Mouse (Mus musculus): Measurements from ENCODE around the gene Shisa6. TPM values are rescaled to one million over a fixed set of nuclear protein-coding genes. Genes with fewer than 3 reads are reported as not detected.

Shisa6 gene
- polyA plus RNA-seq, 1 experiment from 2014 or later, result 0.51 TPM

DNA sequence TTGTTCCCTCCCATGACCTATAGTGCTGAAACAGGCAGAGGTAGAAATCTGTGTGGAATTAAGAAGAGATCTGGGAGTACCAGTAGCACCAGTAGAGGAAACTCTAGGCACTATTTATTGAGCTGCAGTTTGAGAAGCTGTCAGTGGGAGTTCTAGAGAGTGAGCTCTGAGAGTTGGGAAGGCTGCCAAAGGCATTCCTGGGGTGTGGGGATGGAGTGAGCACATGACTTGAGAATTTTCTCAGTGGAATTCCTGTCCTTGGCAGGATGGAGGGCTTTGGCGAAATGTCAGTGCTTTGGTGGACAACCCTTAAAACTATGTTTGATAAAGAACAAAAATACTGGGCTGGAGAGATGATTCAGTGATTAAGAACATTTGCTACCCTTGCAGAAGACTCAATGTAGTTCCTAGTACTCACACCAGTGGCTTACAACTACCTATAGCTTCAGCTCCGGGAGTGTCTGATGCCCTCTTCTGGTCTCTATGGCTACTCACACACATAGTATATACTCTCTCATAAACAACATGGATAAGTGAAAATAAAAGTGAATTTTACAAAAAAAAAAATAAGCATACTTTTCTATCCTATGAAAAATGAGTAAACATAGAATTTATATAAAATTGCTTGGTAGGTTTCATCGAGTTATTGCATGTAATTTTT is 337.0 kb downstream of the Shisa6 start:
- Histone ChIP-seq H3K36me3 (no peaks in the 10 kb centered on the region), H3K4me2 (replicated peaks) (no peak overlapping the region), H3K4me1 (no peaks in the 10 kb centered on the region), H3K9ac (no peak overlapping the region), H3K9me3 (no peaks in the 10 kb centered on the region), H3K27me3 (no peaks in the 10 kb centered on the region), H3K4me3 (no peak overlapping the region), H3K27ac (no peak overlapping the region)
- ATAC-seq (ENCODE audit: low FRiP score, low read depth), result peak; percentile 54; the same call in 1 of the 2 replicates
- WGBS, result 79% methylated on average over 3 of the region's 3 CpGs

- H3K4me1 ChIP-seq, result no peaks in the 10 kb centered on the region
- no peak overlapping the region for H3K27ac ChIP-seq
- ATAC-seq (ENCODE audit: low FRiP score, low read depth), result no peak
- no peak overlapping the region for H3K9ac ChIP-seq
- H3K4me3 ChIP-seq, result no peak overlapping the region
- H3K9me3 ChIP-seq, result no peaks in the 10 kb centered on the region
- H3K27me3 ChIP-seq, result no peaks in the 10 kb centered on the region
- no peaks in the 10 kb centered on the region for H3K36me3 ChIP-seq
- 89% methylated on average over 2 of the region's 2 CpGs for WGBS
- H3K4me2 ChIP-seq (replicated peaks), result no peak overlapping the region
Observed at GRCm38 (mm10) chr11:66188146-66188545, 337.6 kb downstream of the Shisa6 start.

GRCm38 (mm10) chr11:66177781-66178180 is 348.0 kb downstream of the Shisa6 start:
- no peak overlapping the region for H3K4me3 ChIP-seq
- 80% methylated on average over 2 of the region's 2 CpGs for WGBS
- no peaks in the 10 kb centered on the region for H3K36me3 ChIP-seq
- no peaks in the 10 kb centered on the region for H3K4me1 ChIP-seq
- H3K9me3 ChIP-seq, result peaks cover 5% of the 10 kb centered on the region; the same call in 1 of the 2 replicates
- no peak overlapping the region for H3K4me2 ChIP-seq (replicated peaks)
- no peak overlapping the region for H3K9ac ChIP-seq
- no peak overlapping the region for H3K27ac ChIP-seq
- ATAC-seq (ENCODE audit: low FRiP score, low read depth), result no peak
- H3K27me3 ChIP-seq, result no peaks in the 10 kb centered on the region

DNA sequence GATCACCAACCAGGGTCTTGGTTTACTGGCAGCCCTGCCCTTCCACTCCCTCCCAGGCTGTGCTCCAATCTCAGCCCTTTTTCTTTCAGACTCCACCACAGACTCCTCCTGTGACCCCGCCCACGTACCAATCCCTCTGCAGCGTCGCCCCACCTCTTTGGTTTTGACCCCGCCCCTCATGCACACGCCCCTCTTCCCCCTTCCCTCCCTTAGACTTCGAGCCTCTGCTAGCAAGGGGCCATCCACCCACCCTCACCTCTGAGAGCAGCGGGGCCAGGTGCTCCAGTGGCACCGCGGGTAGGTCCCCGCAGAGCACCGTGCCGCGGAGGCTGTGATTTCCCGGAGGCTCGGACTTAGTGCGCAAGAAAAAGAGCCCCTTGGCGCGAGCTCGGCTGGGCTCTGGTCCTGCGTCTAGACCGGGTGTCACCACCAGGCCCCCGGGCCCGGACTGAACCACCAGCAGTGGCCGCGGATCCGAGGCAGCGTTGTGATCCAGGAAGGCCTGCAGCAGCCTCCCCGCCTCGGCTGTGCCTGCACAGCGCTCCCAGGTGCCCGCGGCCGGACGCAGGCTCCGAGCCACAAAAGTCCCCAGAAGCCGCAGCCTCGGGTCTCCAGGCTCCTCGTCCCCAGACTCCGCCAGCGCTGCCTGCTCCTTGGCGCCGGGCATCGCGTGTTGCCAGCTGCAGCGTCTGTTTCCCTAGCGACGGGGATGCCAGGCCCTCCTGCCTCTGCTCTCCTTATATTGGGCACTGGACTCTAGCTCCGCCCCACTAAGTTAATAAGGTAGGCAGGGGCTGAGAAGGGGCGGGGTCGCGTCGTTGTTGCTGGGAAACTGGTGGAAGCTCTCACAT is 357.7 kb downstream of the Shisa6 start, which contains the start of gene Dnah9:
Dnah9 (minus strand) TSS at position 751 of the 851 bp plus-strand sequence.
- Histone ChIP-seq H3K9me3 (no peaks in the 10 kb centered on the region), H3K4me3 (peak within 1 kb of the TSS; percentile 58), H3K36me3 (no peaks in the 10 kb centered on the region), H3K27ac (no peak within 1 kb of the TSS), H3K4me1 (peaks cover 6% of the 10 kb centered on the region), H3K9ac (peak within 1 kb of the TSS; percentile 40), H3K4me2 (replicated peaks) (peak within 1 kb of the TSS; percentile 98), H3K27me3 (peaks cover 14% of the 10 kb centered on the region)
- WGBS, result under 1% methylated on average over 53 of the region's 53 CpGs
- ATAC-seq (ENCODE audit: low FRiP score, low read depth), result peak; percentile 93

GRCm38 (mm10) chr11:66164022-66164421 is 361.7 kb downstream of the Shisa6 start:
- no peaks in the 10 kb centered on the region for H3K36me3 ChIP-seq
- WGBS, result 76% methylated on average over 2 of the region's 2 CpGs
- no peak for ATAC-seq (ENCODE audit: low FRiP score, low read depth)
- H3K9me3 ChIP-seq, result no peaks in the 10 kb centered on the region
- peaks cover 6% of the 10 kb centered on the region for H3K4me1 ChIP-seq
- H3K4me3 ChIP-seq, result no peak overlapping the region
- no peak overlapping the region for H3K27ac ChIP-seq
- H3K9ac ChIP-seq, result no peak overlapping the region
- 0 out of 2 replicates have a peak, but pooled peaks cover 8% of the 10 kb centered on the region for H3K27me3 ChIP-seq
- no peak overlapping the region for H3K4me2 ChIP-seq (replicated peaks)
